Mouse (Mus musculus) bone marrow, adult 2 months (tissue): ENCODE results near the gene Rxrb. TPM values are rescaled to one million over a fixed set of nuclear protein-coding genes. Genes with fewer than 3 reads are reported as not detected.
"Not testable (repeated sequence)": the region's sequence is repeated elsewhere in the genome, so short reads cannot be mapped to it uniquely, and the experiment has no call there.

ENCODE experiments used
- H3K27ac ChIP-seq: fragments of 200-500 bp; 2 replicates; pipeline ENCODE4 v1.5.1; 2012; ENCODE audit warnings: low read depth, mild to moderate bottlenecking, control low read depth, inconsistent platforms, low read length; ENCODE audit not compliant: control insufficient read depth, poor library complexity, insufficient read depth
- H3K4me1 ChIP-seq: fragments of 200-500 bp; 2 replicates; pipeline ENCODE4 v1.6.1; 2011; ENCODE audit warnings: low read length; ENCODE audit not compliant: control insufficient read depth, insufficient read depth
- H3K4me3 ChIP-seq: fragments of 200-500 bp; replicated peaks from 2 replicates; pipeline ENCODE3; 2011; ENCODE audit warnings: mild to moderate bottlenecking, low read depth, low read length, control low read depth; ENCODE audit not compliant: control insufficient read depth
- CTCF ChIP-seq: fragments of 200-500 bp; IDR thresholded peaks from 2 replicates; pipeline ENCODE4 v1.5.1; 2011; ENCODE audit warnings: low read length, control low read depth; ENCODE audit not compliant: control insufficient read depth, insufficient read depth
- POLR2A ChIP-seq: fragments of 200-500 bp; IDR thresholded peaks from 2 replicates; pipeline ENCODE4 v1.6.1; 2011; ENCODE audit warnings: low read depth, mild to moderate bottlenecking, control low read depth, low read length, borderline replicate concordance; ENCODE audit not compliant: control insufficient read depth
- WGBS: fragments of 180-500 bp; shearing (Covaris S2); methylation state at CpG from one replicate; pipeline ENCODE4 v1.1.7; 2018; 5-methylcytosine and 5-hydroxymethylcytosine counted together
- polyA plus RNA-seq: library from polyadenylated mRNA; stranded (reverse); fragments of >200 nt; gene quantifications from 2 replicates; pipeline ENCODE4 v1.2.4, GENCODE M21; 2011; ENCODE audit warnings: low replicate concordance; ENCODE audit not compliant: missing spikeins, insufficient read depth, insufficient read length

Gene Rxrb
- polyA plus RNA-seq = 36.0 and 70.9 TPM in 2 replicates

DNA sequence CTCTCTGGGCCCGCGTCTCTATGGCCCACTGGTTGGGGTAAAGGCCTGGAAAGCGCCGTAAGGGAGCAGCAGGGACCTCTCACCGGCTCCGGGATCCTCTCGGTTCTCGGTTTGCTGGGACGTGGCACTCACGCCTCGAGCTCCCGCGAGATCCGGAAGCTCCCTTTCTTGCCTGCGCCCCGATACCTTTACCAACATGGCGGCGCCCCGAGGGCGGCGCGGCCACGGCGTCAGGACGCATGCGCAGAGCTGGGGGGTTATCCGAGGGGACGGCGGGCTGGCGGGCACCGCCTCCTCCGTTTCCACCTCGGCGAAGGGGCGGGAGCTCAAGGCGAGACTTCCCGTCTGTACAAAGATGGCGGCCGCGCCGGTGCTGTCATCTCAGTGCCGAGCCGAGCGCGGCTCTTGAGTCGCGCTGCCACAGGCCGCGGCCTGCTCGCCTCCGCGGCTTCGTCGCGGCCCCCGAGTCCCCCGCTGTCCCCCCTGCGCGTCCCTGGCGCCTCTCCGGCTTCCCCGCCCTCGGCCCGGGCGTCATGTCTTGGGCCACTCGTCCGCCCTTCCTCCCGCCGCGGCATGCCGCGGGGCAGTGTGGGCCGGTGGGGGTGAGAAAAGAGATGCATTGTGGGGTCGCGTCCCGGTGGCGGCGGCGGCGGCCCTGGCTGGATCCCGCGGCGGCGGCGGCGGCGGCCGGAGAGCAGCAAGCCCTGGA lies at the start of gene Rxrb, which contains the start of gene Slc39a7:
Gene Rxrb, plus strand, starts transcription at position 348 of the 709 bp plus-strand sequence.
Gene Slc39a7, minus strand, starts transcription at position 218 of the 709 bp plus-strand sequence.
- H3K4me1 ChIP-seq = peaks cover 14% of the 10 kb centered on the region
- peak within 1 kb of the TSS; percentile 98 for H3K27ac ChIP-seq
- peak; percentile 87; the same call in 1 of the 2 replicates for TF ChIP-seq POLR2A
- TF ChIP-seq CTCF = no peak
- H3K4me3 ChIP-seq = peak within 1 kb of the TSS; percentile 94
- under 1% methylated on average over 88 of the region's 88 CpGs for WGBS

GRCm38 (mm10) chr17:33982136-33982535 lies 49.5 kb upstream of the Rxrb start:
- H3K27ac ChIP-seq, H3K4me1 ChIP-seq, H3K4me3 ChIP-seq: not testable (repeated sequence)
- 9% methylated on average over 8 of the region's 8 CpGs for WGBS
- peak; percentile 74 for TF ChIP-seq CTCF

DNA sequence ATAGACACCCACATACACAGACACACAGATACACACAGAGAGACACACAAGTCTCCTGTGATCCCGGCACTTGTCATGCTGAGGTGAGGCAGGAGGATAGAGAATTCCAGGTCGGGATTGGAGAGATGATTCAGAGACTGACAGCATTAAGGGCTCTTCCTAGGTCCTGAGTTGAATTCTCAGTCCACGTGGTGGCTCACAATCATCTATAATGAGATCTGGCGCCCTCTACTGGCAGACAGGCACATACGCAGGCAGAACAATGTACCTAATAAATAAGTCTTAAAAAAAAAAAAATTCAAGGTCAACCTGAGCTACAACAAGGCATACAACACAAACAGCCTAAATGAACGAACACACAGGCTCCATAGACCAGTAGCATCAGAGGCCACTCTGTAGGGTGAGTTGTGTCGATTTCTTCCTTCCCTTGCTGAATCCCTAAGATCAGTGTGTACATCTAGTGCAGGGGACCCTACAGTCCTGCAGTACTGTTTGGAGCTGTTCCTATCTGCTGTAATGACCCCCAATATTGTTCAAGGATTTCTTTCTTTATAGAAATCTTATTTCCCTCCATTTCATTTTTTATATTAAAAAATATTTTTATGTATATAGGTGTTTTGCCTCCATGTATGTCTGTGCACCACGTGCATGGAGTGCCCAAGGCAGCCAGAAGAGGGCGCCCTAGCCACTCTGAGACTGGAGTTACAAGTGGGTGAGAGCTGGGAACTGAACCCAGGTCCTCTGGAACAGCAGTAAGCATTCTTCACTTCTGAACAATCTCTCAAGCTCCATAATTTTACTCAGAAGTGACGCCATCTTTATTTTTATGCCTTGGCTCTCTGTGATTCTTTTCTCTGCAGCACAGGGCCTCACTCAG lies 39.6 kb upstream of the Rxrb start:
- 34% methylated on average over 10 of the region's 10 CpGs for WGBS
- no peaks in the 10 kb centered on the region for H3K4me1 ChIP-seq
- H3K4me3 ChIP-seq = no peak overlapping the region
- TF ChIP-seq CTCF = peak; percentile 70
- no peak for TF ChIP-seq POLR2A
- no peak overlapping the region for H3K27ac ChIP-seq

DNA sequence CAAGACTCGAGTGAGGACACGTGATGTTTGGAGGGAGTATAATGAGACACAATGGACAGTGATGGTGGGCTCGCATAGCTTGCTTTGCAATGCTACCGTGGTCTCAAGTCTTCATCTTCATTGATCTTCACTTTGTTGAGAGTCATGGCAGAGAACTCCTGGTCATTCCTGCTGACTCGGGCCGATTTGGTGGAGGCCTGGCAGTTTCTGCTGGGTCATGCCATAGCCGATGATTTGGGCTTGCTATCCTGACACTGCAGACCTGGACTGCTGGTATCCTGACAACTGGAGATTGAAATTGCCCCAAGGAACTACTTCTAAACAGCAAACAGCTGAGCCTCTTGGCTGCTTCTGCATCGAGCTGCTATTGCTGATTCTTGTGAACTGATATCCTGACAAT lies 36.7 kb upstream of the Rxrb start:
- H3K27ac ChIP-seq = no peak overlapping the region
- H3K4me1 ChIP-seq = no peaks in the 10 kb centered on the region
- 89% methylated on average over 8 of the region's 8 CpGs for WGBS
- no peak for TF ChIP-seq CTCF
- H3K4me3 ChIP-seq = no peak overlapping the region

GRCm38 (mm10) chr17:33995651-33996050 lies 36.0 kb upstream of the Rxrb start:
- WGBS = 67% methylated on average over 3 of the region's 3 CpGs
- TF ChIP-seq CTCF = no peak
- TF ChIP-seq POLR2A = no peak
- Histone ChIP-seq H3K27ac (no peak overlapping the region), H3K4me1 (no peaks in the 10 kb centered on the region), H3K4me3 (no peak overlapping the region)

GRCm38 (mm10) chr17:33997025-33997424 lies 34.6 kb upstream of the Rxrb start:
- not testable (repeated sequence) for H3K4me1 ChIP-seq, H3K27ac ChIP-seq, H3K4me3 ChIP-seq
- 80% methylated on average over 2 of the region's 2 CpGs for WGBS

- H3K4me3 ChIP-seq = peak overlapping the region; percentile 75
- not testable (repeated sequence) for H3K4me1 ChIP-seq, H3K27ac ChIP-seq
- 7% methylated on average over 5 of the region's 5 CpGs for WGBS
These were observed 32.9 kb upstream of the Rxrb start for GRCm38 (mm10) chr17:33998697-33999096.

GRCm38 (mm10) chr17:33999341-34000149 lies 32.1 kb upstream of the Rxrb start:
- Histone ChIP-seq H3K27ac (peak overlapping the region; percentile 90), H3K4me3 (peak overlapping the region; percentile 76), H3K4me1 (no peaks in the 10 kb centered on the region; the same call in 1 of the 2 replicates)
- no peak for TF ChIP-seq CTCF
- no peak for TF ChIP-seq POLR2A
- WGBS = under 1% methylated on average over 87 of the region's 87 CpGs
